Mouse (Mus musculus) kidney, postnatal 0 days (tissue): ENCODE measurements around the gene Cyp26a1. TPM values are rescaled to one million over a fixed set of nuclear protein-coding genes. Genes with fewer than 3 reads are reported as not detected.

ENCODE experiments used
- ATAC-seq: fragments of 200-750 bp; cut with Nextera tagmentation; replicated peaks from 2 replicates; pipeline ENCODE4 v1.8.0; 2017; ENCODE audit warnings: low read depth, moderate number of reproducible peaks, moderate TSS enrichment, moderate library complexity; ENCODE audit not compliant: low FRiP score
- DNase-seq: peaks from one replicate; pipeline ENCODE4 v3.0.0-alpha.2; 2016; ENCODE audit warnings: low spot score
- H3K27ac ChIP-seq: fragments of 300-500 bp; sonication (generic); 2 replicates; pipeline ENCODE4 v1.5.1; 2014; ENCODE audit warnings: mild to moderate bottlenecking
- H3K27me3 ChIP-seq: fragments of 300-500 bp; sonication (generic); 2 replicates; pipeline ENCODE4 v1.6.1; 2014; ENCODE audit warnings: low read length, mixed read lengths; ENCODE audit not compliant: insufficient read depth
- H3K36me3 ChIP-seq: fragments of 300-500 bp; sonication (generic); 2 replicates; pipeline ENCODE4 v1.6.1; 2014; ENCODE audit warnings: low read length, mixed read lengths; ENCODE audit not compliant: insufficient read depth
- H3K4me1 ChIP-seq: fragments of 300-500 bp; sonication (generic); replicated peaks from 2 replicates; pipeline ENCODE4 v1.6.1; 2014; ENCODE audit warnings: antibody characterized with exemption, low read length, mixed read lengths; ENCODE audit not compliant: insufficient read depth
- H3K4me2 ChIP-seq: fragments of 300-500 bp; sonication (generic); 2 replicates; pipeline ENCODE4 v1.6.1; 2014; ENCODE audit warnings: mild to moderate bottlenecking, low read length, moderate library complexity, mixed read lengths
- H3K4me3 ChIP-seq: fragments of 300-500 bp; sonication (generic); replicated peaks from 2 replicates; pipeline ENCODE4 v1.5.1; 2014; ENCODE audit warnings: low read depth, low read length
- H3K9ac ChIP-seq: fragments of 300-500 bp; sonication (generic); 2 replicates; pipeline ENCODE4 v1.6.1; 2014; ENCODE audit warnings: low read depth, low read length
- H3K9me3 ChIP-seq: fragments of 300-500 bp; sonication (generic); replicated peaks from 2 replicates; pipeline ENCODE4 v1.6.1; 2016; ENCODE audit warnings: low read length, inconsistent platforms, mixed read lengths
- CTCF ChIP-seq: IDR thresholded peaks from 2 replicates; pipeline ENCODE4 v1.5.1; 2016; ENCODE audit warnings: antibody characterized with exemption, low read depth, mild to moderate bottlenecking, moderate library complexity
- WGBS: fragments of 180-500 bp; shearing (Covaris S2); extraction: QIAGEN DNeasy Blood & Tissue Kit; methylation state at CpG from one replicate; pipeline ENCODE4 v1.1.7; 2014; 5-methylcytosine and 5-hydroxymethylcytosine counted together
- polyA plus RNA-seq: library from polyadenylated mRNA; unstranded; fragments of >200 nt; fragmentation: Nextera tagmentation; extraction: Ambion mirVana; gene quantifications from 2 replicates; pipeline ENCODE4 v1.2.1, GENCODE M21; 2015

Gene Cyp26a1
- polyA plus RNA-seq: 1.8 and 2.6 TPM in 2 replicates

GRCm38 (mm10) chr19:37697651-37698272, at the start of gene Cyp26a1:
TSS of gene Cyp26a1 (plus strand) at chr19:37697798.
- under 1% methylated on average over 49 of the region's 51 CpGs for WGBS
- Histone ChIP-seq H3K4me1 (peaks cover 21% of the 10 kb centered on the region; the same call in 1 of the 2 replicates), H3K9ac (no peak within 1 kb of the TSS), H3K36me3 (no peaks in the 10 kb centered on the region), H3K4me3 (peak within 1 kb of the TSS; percentile 35), H3K27ac (no peak within 1 kb of the TSS), H3K9me3 (no peaks in the 10 kb centered on the region), H3K27me3 (peaks cover 97% of the 10 kb centered on the region), H3K4me2 (peak within 1 kb of the TSS; percentile 60)
- no peak for TF ChIP-seq CTCF
- ATAC-seq: no peak; the same call in 1 of the 2 replicates
- DNase-seq: no peak

GRCm38 (mm10) chr19:37647994-37648393, 49.6 kb upstream of the Cyp26a1 start:
- Histone ChIP-seq H3K9ac (no peak overlapping the region), H3K4me3 (no peak overlapping the region), H3K27ac (no peak overlapping the region), H3K4me2 (no peak overlapping the region), H3K9me3 (no peaks in the 10 kb centered on the region), H3K27me3 (no peaks in the 10 kb centered on the region), H3K4me1 (no peaks in the 10 kb centered on the region), H3K36me3 (no peaks in the 10 kb centered on the region)
- no peak for ATAC-seq
- peak; percentile 57 for TF ChIP-seq CTCF
- DNase-seq: peak; percentile 8
- WGBS: 37% methylated on average over 2 of the region's 2 CpGs

- H3K4me1 ChIP-seq: no peaks in the 10 kb centered on the region
- no peak overlapping the region for H3K4me3 ChIP-seq
- H3K36me3 ChIP-seq: no peaks in the 10 kb centered on the region
- no peak overlapping the region for H3K27ac ChIP-seq
- WGBS: 58% methylated on average over 2 of the region's 2 CpGs
- no peak for DNase-seq
- H3K9me3 ChIP-seq: no peaks in the 10 kb centered on the region
- TF ChIP-seq CTCF: no peak
- no peak overlapping the region for H3K4me2 ChIP-seq
- no peaks in the 10 kb centered on the region for H3K27me3 ChIP-seq
- ATAC-seq: no peak
- no peak overlapping the region for H3K9ac ChIP-seq
Observed at GRCm38 (mm10) chr19:37650526-37650925, 47.1 kb upstream of the Cyp26a1 start.

GRCm38 (mm10) chr19:37654012-37654411, 43.6 kb upstream of the Cyp26a1 start:
- DNase-seq (no peak), ATAC-seq (no peak)
- no peak for TF ChIP-seq CTCF
- Histone ChIP-seq H3K9ac (no peak overlapping the region), H3K4me3 (no peak overlapping the region), H3K27ac (no peak overlapping the region), H3K36me3 (no peaks in the 10 kb centered on the region), H3K9me3 (no peaks in the 10 kb centered on the region), H3K4me2 (no peak overlapping the region), H3K4me1 (no peaks in the 10 kb centered on the region), H3K27me3 (no peaks in the 10 kb centered on the region)
- WGBS: 51% methylated on average over 5 of the region's 5 CpGs

- H3K4me3 ChIP-seq: no peak overlapping the region
- DNase-seq: peak; percentile 12
- no peak for TF ChIP-seq CTCF
- H3K4me1 ChIP-seq: no peaks in the 10 kb centered on the region
- no peak overlapping the region for H3K27ac ChIP-seq
- H3K9me3 ChIP-seq: no peaks in the 10 kb centered on the region
- H3K27me3 ChIP-seq: no peaks in the 10 kb centered on the region
- no peak overlapping the region for H3K9ac ChIP-seq
- H3K36me3 ChIP-seq: no peaks in the 10 kb centered on the region
- 15% methylated on average over 9 of the region's 9 CpGs for WGBS
- no peak overlapping the region for H3K4me2 ChIP-seq
- no peak for ATAC-seq
Observed at GRCm38 (mm10) chr19:37656441-37656840, 41.2 kb upstream of the Cyp26a1 start.

- no peak for ATAC-seq
Observed at GRCm38 (mm10) chr19:37665256-37665655, 32.3 kb upstream of the Cyp26a1 start.

More at GRCm38 (mm10) chr19:37665256-37665655, 32.3 kb upstream of the Cyp26a1 start:
- 80% methylated on average over 6 of the region's 6 CpGs for WGBS
- no peak overlapping the region for H3K4me2 ChIP-seq
- H3K27me3 ChIP-seq: no peaks in the 10 kb centered on the region
- no peaks in the 10 kb centered on the region for H3K9me3 ChIP-seq
- no peaks in the 10 kb centered on the region for H3K4me1 ChIP-seq
- no peaks in the 10 kb centered on the region for H3K36me3 ChIP-seq
- H3K4me3 ChIP-seq: no peak overlapping the region
- no peak for DNase-seq
- H3K27ac ChIP-seq: no peak overlapping the region
- TF ChIP-seq CTCF: no peak
- H3K9ac ChIP-seq: no peak overlapping the region
